Mouse (Mus musculus) liver, embryonic 11.5 days (tissue): ENCODE measurements around the gene Hist1h2ak. TPM values are rescaled to one million over a fixed set of nuclear protein-coding genes. Genes with fewer than 3 reads are reported as not detected.
"Not testable (repeated sequence)": the region's sequence is repeated elsewhere in the genome, so short reads cannot be mapped to it uniquely, and the experiment has no call there.

ENCODE experiments used
- ATAC-seq: fragments of 200-750 bp; cut with Nextera tagmentation; replicated peaks from 2 replicates; pipeline ENCODE4 v1.8.0; 2017; ENCODE audit warnings: moderate number of reproducible peaks, mild to moderate bottlenecking, moderate TSS enrichment, moderate library complexity; ENCODE audit not compliant: low FRiP score
- DNase-seq: peaks from one replicate; pipeline ENCODE4 v3.0.0-alpha.2; 2017; ENCODE audit warnings: low spot score
- H3K27ac ChIP-seq: fragments of 300-500 bp; sonication (generic); 2 replicates; pipeline ENCODE4 v1.5.1; 2014; ENCODE audit warnings: mild to moderate bottlenecking, low read depth, low read length, control low read depth
- H3K27me3 ChIP-seq: fragments of 300-500 bp; sonication (generic); replicated peaks from 2 replicates; pipeline ENCODE4 v1.6.1; 2014; ENCODE audit warnings: low read length, mixed read lengths; ENCODE audit not compliant: control insufficient read depth, insufficient read depth
- H3K36me3 ChIP-seq: fragments of 300-500 bp; sonication (generic); 2 replicates; pipeline ENCODE4 v1.6.1; 2014; ENCODE audit warnings: mild to moderate bottlenecking, low read length, moderate library complexity, mixed read lengths; ENCODE audit not compliant: control insufficient read depth, insufficient read depth
- H3K4me1 ChIP-seq: fragments of 300-500 bp; sonication (generic); replicated peaks from 2 replicates; pipeline ENCODE4 v1.6.1; 2014; ENCODE audit warnings: low read length, mixed read lengths; ENCODE audit not compliant: control insufficient read depth, insufficient read depth
- H3K4me2 ChIP-seq: fragments of 300-500 bp; sonication (generic); 2 replicates; pipeline ENCODE4 v1.6.1; 2014; ENCODE audit warnings: mild to moderate bottlenecking, control low read depth, moderate library complexity
- H3K4me3 ChIP-seq: fragments of 300-500 bp; sonication (generic); 2 replicates; pipeline ENCODE4 v1.5.1; 2014; ENCODE audit warnings: low read depth, low read length, control low read depth
- H3K9ac ChIP-seq: fragments of 300-500 bp; sonication (generic); 2 replicates; pipeline ENCODE4 v1.6.1; 2014; ENCODE audit warnings: low read depth, low read length, control low read depth
- H3K9me3 ChIP-seq: fragments of 300-500 bp; sonication (generic); 2 replicates; pipeline ENCODE4 v1.6.1; 2016; ENCODE audit warnings: low read length, inconsistent platforms, mixed read lengths; ENCODE audit not compliant: control insufficient read depth
- WGBS: fragments of 180-500 bp; shearing (Covaris S2); extraction: QIAGEN DNeasy Blood & Tissue Kit; methylation state at CpG from one replicate; pipeline ENCODE4 v1.1.7; 2014; 5-methylcytosine and 5-hydroxymethylcytosine counted together
- polyA plus RNA-seq: library from polyadenylated mRNA; unstranded; fragments of >200 nt; fragmentation: Nextera tagmentation; extraction: Ambion mirVana; gene quantifications from 2 replicates; pipeline ENCODE4 v1.2.1, GENCODE M21; 2014

Hist1h2ak gene
- polyA plus RNA-seq, 1 experiment from 2014 or later = 7.7 TPM

DNA sequence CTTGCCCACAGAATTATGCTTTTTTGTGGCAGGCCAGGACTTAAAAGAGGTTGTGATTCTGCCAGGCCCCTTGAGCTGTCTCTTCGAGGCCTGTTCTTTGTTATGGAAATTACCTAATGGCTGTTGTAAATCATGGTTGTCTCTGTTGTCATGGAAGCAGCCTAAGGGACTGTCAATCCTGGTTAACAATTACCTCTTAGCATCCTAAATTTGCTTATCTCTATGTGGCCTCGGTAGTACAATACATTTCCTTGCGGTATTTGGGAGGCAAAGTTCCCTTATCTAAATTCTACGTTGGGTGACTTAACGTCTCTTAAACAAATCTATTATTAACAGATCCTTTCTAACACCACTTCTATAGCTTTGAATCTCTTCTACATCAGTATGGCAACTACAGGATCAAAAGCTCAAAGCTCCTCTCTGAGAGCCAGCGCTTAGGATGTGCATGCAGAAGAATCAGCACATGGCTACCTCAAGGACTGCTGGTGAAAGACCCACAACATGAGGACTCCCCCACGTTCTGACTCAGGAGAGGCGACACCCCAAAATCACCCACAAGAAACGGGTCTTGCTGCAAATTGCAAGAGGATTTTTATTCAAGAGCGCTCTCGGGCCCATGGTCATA lies 25.6 kb downstream of the Hist1h2ak start:
- WGBS = 36% methylated on average over 11 of the region's 11 CpGs
- no peaks in the 10 kb centered on the region for H3K4me1 ChIP-seq
- no peaks in the 10 kb centered on the region for H3K27me3 ChIP-seq
- H3K9me3 ChIP-seq = no peaks in the 10 kb centered on the region
- H3K36me3 ChIP-seq = no peaks in the 10 kb centered on the region
- H3K9ac ChIP-seq = no peak overlapping the region
- no peak overlapping the region for H3K27ac ChIP-seq
- DNase-seq = no peak
- H3K4me3 ChIP-seq = no peak overlapping the region
- no peak overlapping the region for H3K4me2 ChIP-seq
- no peak for ATAC-seq

DNA sequence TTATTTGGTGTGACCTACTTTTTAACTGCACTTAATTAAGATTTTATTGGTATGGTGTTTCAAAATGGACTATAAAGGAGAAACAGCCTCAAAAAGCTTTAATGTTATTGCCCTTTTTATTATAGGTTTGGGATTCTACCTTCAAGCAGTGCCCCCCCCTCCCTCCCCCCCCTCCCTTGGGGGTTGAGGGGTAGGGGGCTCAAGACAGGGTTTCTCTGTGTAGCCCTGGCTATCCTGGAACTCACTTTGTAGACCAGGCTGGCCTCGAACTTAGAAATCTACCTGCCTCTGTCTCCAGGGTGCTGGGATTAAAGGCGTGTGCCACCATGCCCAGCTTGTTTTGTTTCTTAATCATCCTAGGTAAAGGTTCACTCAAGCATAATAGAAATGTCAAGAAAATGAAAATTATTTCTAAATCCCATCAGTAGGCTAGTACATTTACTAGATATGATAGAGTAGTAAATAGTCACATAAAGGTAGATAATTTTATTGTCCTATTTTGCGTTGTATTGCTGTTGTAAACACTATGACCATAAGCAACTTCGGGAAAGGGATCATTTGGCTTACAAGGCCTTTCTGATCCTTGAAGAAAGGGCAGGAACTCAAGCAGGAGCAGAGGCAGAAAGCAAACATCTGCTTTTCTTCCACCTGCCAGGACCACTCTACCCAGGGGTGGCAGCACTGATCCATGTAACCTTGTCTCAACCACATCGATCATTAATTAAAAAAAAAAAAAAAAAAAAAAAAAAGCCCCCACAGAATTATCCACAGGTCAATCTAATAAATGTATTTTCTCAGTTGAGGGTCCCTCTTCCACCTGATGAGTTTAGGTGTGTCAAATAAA lies 30.4 kb downstream of the Hist1h2ak start:
- Histone ChIP-seq H3K27me3 (no peaks in the 10 kb centered on the region), H3K9me3 (no peaks in the 10 kb centered on the region), H3K4me2 (peak overlapping the region; percentile 59), H3K27ac (peak overlapping the region; percentile 95), H3K9ac (peak overlapping the region; percentile 57), H3K36me3 (no peaks in the 10 kb centered on the region), H3K4me1 (peaks cover 12% of the 10 kb centered on the region), H3K4me3 (no peak overlapping the region)
- ATAC-seq = no peak
- DNase-seq = peak; percentile 37
- WGBS = 45% methylated on average over 5 of the region's 5 CpGs

DNA sequence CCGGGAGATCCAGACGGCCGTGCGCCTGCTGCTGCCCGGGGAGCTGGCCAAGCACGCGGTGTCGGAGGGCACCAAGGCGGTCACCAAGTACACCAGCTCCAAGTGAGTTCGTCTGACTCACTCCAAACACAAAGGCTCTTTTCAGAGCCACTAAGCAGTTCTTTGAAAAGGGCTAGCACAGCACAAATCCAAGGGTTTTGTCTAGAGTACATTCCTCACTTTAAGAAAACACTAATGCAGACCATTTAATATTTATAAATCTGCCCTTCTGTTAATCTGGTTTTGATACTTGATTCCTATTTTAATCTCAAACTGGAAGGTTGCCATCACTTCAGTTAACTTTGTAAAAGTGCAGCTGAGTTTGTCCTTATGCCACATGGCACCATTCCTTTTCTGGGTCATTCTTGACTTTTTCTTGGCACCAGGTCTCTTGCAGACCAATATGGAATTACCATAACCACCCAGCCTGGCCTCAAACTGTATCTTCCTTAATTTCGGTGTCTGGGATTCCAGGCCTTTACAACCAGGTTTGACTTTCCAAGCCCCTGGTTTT lies 31.2 kb downstream of the Hist1h2ak start:
- ATAC-seq (peak; percentile 15; the same call in 1 of the 2 replicates), DNase-seq (peak; percentile 37)
- Histone ChIP-seq H3K9me3 (no peaks in the 10 kb centered on the region), H3K27ac (peak overlapping the region; percentile 95), H3K4me1 (peaks cover 13% of the 10 kb centered on the region), H3K27me3 (no peaks in the 10 kb centered on the region), H3K4me3 (peak overlapping the region; percentile 28), H3K36me3 (no peaks in the 10 kb centered on the region), H3K4me2 (peak overlapping the region; percentile 59), H3K9ac (peak overlapping the region; percentile 65)
- 4% methylated on average over 11 of the region's 11 CpGs for WGBS

- peak; percentile 75 for DNase-seq
- ATAC-seq = peak; percentile 91
- H3K27ac ChIP-seq = peak within 1 kb of the TSS; percentile 96
- H3K9me3 ChIP-seq, H3K27me3 ChIP-seq, H3K36me3 ChIP-seq: not testable (repeated sequence)
- H3K4me3 ChIP-seq = peak within 1 kb of the TSS; percentile 45
- H3K4me2 ChIP-seq = peak within 1 kb of the TSS; percentile 84
- peak within 1 kb of the TSS; percentile 79 for H3K9ac ChIP-seq
- under 1% methylated on average over 32 of the region's 37 CpGs for WGBS
- peaks cover 13% of the 10 kb centered on the region for H3K4me1 ChIP-seq
These were observed 31.8 kb downstream of the Hist1h2ak start, which contains the start of gene Hist1h2bm for GRCm38 (mm10) chr13:21721757-21722372. Gene Hist1h2bm (plus strand): TSS chr13:21722044.

- peak overlapping the region; percentile 96 for H3K27ac ChIP-seq
- peaks cover 13% of the 10 kb centered on the region for H3K4me1 ChIP-seq
- H3K9ac ChIP-seq = peak overlapping the region; percentile 79
- not testable (repeated sequence) for H3K27me3 ChIP-seq, H3K36me3 ChIP-seq, H3K9me3 ChIP-seq
- WGBS = 4% methylated on average over 16 of the region's 44 CpGs
- peak overlapping the region; percentile 84 for H3K4me2 ChIP-seq
- ATAC-seq (0 out of 2 replicates have a peak, but pooled peaks have one; percentile 0), DNase-seq (peak; percentile 59)
- peak overlapping the region; percentile 45 for H3K4me3 ChIP-seq
These were observed 32.4 kb downstream of the Hist1h2ak start for GRCm38 (mm10) chr13:21721107-21721756.

GRCm38 (mm10) chr13:21718381-21719080 lies 35.1 kb downstream of the Hist1h2ak start:
- Histone ChIP-seq H3K4me2 (peak overlapping the region; percentile 83), H3K9ac (peak overlapping the region; percentile 71), H3K4me3 (peak overlapping the region; percentile 54), H3K4me1 (peaks cover 15% of the 10 kb centered on the region), H3K9me3 (no peaks in the 10 kb centered on the region), H3K36me3 (no peaks in the 10 kb centered on the region), H3K27me3 (no peaks in the 10 kb centered on the region), H3K27ac (peak overlapping the region; percentile 92)
- 54% methylated on average over 4 of the region's 4 CpGs for WGBS
- peak; percentile 60 for DNase-seq
- ATAC-seq = no peak

DNA sequence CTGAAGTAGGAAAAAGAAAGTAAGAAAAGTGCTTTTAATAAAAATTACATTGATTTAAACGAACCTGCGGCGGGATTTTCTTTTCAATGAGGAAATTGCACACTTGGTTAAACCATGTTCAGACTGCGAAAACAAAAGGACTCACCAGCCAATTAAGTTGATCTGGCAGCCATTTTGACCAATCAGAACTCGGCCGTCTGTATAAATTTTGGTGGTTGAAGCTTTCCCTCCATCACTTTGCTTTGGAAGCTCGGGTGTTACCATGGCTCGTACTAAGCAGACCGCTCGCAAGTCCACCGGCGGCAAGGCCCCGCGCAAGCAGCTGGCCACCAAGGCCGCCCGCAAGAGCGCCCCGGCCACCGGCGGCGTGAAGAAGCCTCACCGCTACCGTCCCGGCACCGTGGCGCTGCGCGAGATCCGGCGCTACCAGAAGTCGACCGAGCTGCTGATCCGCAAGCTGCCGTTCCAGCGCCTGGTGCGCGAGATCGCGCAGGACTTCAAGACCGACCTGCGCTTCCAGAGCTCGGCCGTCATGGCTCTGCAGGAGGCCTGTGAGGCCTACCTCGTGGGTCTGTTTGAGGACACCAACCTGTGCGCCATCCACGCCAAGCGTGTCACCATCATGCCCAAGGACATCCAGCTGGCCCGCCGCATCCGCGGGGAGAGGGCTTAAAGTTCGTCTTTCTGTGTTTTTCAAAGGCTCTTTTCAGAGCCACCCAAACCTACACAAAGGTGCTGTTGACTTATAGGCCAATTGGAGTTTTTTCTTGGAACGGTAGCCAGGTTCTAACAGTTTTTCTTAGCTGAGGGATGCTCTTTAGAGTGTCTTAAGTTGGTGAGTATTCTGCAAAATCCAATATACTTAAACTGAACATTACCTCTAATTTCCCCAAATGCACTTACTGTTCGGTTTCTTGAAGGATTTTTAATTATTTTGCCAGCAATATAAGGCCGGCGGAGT lies 36.0 kb downstream of the Hist1h2ak start, which contains the start of gene Hist1h3h:
Hist1h3h (plus strand) TSS at position 263 of the 961 bp plus-strand sequence.
- peak; percentile 31 for ATAC-seq
- H3K4me1 ChIP-seq = peaks cover 15% of the 10 kb centered on the region
- WGBS = 1% methylated on average over 26 of the region's 56 CpGs

More for the DNA sequence above, 36.0 kb downstream of the Hist1h2ak start, which contains the start of gene Hist1h3h:
- not testable (repeated sequence) for H3K27me3 ChIP-seq, H3K9me3 ChIP-seq, H3K36me3 ChIP-seq
- H3K4me2 ChIP-seq = peak within 1 kb of the TSS; percentile 83
- H3K9ac ChIP-seq = peak within 1 kb of the TSS; percentile 73
- H3K27ac ChIP-seq = peak within 1 kb of the TSS; percentile 97
- peak within 1 kb of the TSS; percentile 54 for H3K4me3 ChIP-seq
- DNase-seq = peak; percentile 83
